Mouse (Mus musculus) myocyte (in vitro differentiated cells): ENCODE results near the gene Gm960. TPM values are rescaled to one million over a fixed set of nuclear protein-coding genes. Genes with fewer than 3 reads are reported as not detected.

Source experiments
- H3K27me3 ChIP-seq: one replicate; pipeline ENCODE4 v1.6.1; 2011; ENCODE audit not compliant: control insufficient read depth, insufficient read depth, insufficient read length
- H3K36me3 ChIP-seq: one replicate; pipeline ENCODE4 v1.6.1; 2011; ENCODE audit not compliant: control insufficient read depth, insufficient read depth
- H3K4me2 ChIP-seq: one replicate; pipeline ENCODE4 v1.6.1; 2011; ENCODE audit warnings: low read depth, control low read depth
- H3K4me3 ChIP-seq: one replicate; pipeline ENCODE4 v1.5.1; 2011; ENCODE audit warnings: mild to moderate bottlenecking, control low read depth, moderate library complexity
- H3K79me2 ChIP-seq: one replicate; pipeline ENCODE4 v1.6.1; 2011; ENCODE audit not compliant: control insufficient read depth, insufficient read depth
- H3ac ChIP-seq: one replicate; pipeline ENCODE4 v1.6.1; 2011; ENCODE audit not compliant: control insufficient read depth, insufficient read length
- CEBPB ChIP-seq: IDR thresholded peaks from 2 replicates; pipeline ENCODE4 v1.6.1; 2011; ENCODE audit warnings: mild to moderate bottlenecking, moderate library complexity; ENCODE audit not compliant: poor library complexity, insufficient read depth, severe bottlenecking
- E2F4 ChIP-seq: IDR thresholded peaks from one replicate; pipeline ENCODE4 v1.6.1; 2011; ENCODE audit warnings: mild to moderate bottlenecking, control low read depth, moderate library complexity; ENCODE audit not compliant: insufficient read depth
- MAX ChIP-seq: IDR thresholded peaks from one replicate; pipeline ENCODE4 v1.6.1; 2011; ENCODE audit warnings: low read depth, mild to moderate bottlenecking, control low read depth
- MYOD1 ChIP-seq, 3 experiments: IDR thresholded peaks; one replicate each; pipeline ENCODE4 v1.6.1; 2011; ENCODE audit warnings: control low read depth in 2 of 3, low read depth in 2 of 3, mild to moderate bottlenecking in 2 of 3, moderate library complexity in 1 of 3; ENCODE audit not compliant: insufficient read length in 2 of 3, control insufficient read depth in 1 of 3
- MYOG ChIP-seq, 3 experiments: IDR thresholded peaks; one replicate each; pipeline ENCODE4 v1.6.1; 2011; ENCODE audit warnings: control low read depth in 2 of 3, low read depth in 2 of 3, mild to moderate bottlenecking in 2 of 3; ENCODE audit not compliant: insufficient read length in 2 of 3, control insufficient read depth in 1 of 3, insufficient read depth in 1 of 3
- POLR2A ChIP-seq: IDR thresholded peaks from one replicate; pipeline ENCODE4 v1.6.1; 2011; ENCODE audit warnings: low read depth, mild to moderate bottlenecking, control low read depth, moderate library complexity; ENCODE audit not compliant: insufficient read length
- POLR2AphosphoS2 ChIP-seq: IDR thresholded peaks from one replicate; pipeline ENCODE4 v1.6.1; 2011; ENCODE audit warnings: low read depth, control low read depth; ENCODE audit not compliant: insufficient read length
- REST ChIP-seq: IDR thresholded peaks from one replicate; pipeline ENCODE4 v1.6.1; 2011; ENCODE audit warnings: mild to moderate bottlenecking, control low read depth, moderate library complexity; ENCODE audit not compliant: insufficient read depth, insufficient read length
- SRF ChIP-seq: IDR thresholded peaks from one replicate; pipeline ENCODE4 v1.6.1; 2011; ENCODE audit warnings: low read depth; ENCODE audit not compliant: control insufficient read depth, insufficient read length
- TCF12 ChIP-seq: IDR thresholded peaks from one replicate; pipeline ENCODE4 v1.6.1; 2011; ENCODE audit warnings: mild to moderate bottlenecking, control low read depth; ENCODE audit not compliant: poor library complexity, insufficient read depth, severe bottlenecking
- TCF3 ChIP-seq: IDR thresholded peaks from one replicate; pipeline ENCODE4 v1.6.1; 2011; ENCODE audit warnings: low read depth, control low read depth; ENCODE audit not compliant: insufficient read length
- USF1 ChIP-seq: IDR thresholded peaks from one replicate; pipeline ENCODE4 v1.6.1; 2011; ENCODE audit warnings: low read depth, mild to moderate bottlenecking, control low read depth, moderate library complexity
- polyA plus RNA-seq: library from polyadenylated mRNA; unstranded; fragments of >200 nt; fragmentation: generic; extraction: Trizol; gene quantifications from one replicate; pipeline ENCODE4 v1.2.1, GENCODE M21; 2012; ENCODE audit warnings: missing spikeins

The Gm960 gene
- polyA plus RNA-seq, 1 experiment, result 0.90 TPM

- H3K27me3 ChIP-seq, result no peaks in the 10 kb centered on the region
- H3K36me3 ChIP-seq, result no peaks in the 10 kb centered on the region
- H3K4me2 ChIP-seq, result no peak overlapping the region
- no peak overlapping the region for H3ac ChIP-seq
- H3K79me2 ChIP-seq, result peaks cover 11% of the 10 kb centered on the region
- H3K4me3 ChIP-seq, result no peak overlapping the region
- no peak for TF ChIP-seq TCF3
- TF ChIP-seq E2F4, result no peak
- TF ChIP-seq TCF12, result no peak
- TF ChIP-seq MYOG (IDR thresholded peaks at IDR 0.05; ENCODE audit: control insufficient read depth in 1 of 3, insufficient read depth in 1 of 3, insufficient read length in 2 of 3, low read depth in 2 of 3), result no peak
- no peak for TF ChIP-seq MYOD1 (IDR thresholded peaks at IDR 0.05; ENCODE audit: control insufficient read depth in 1 of 3, insufficient read length in 2 of 3, low read depth in 2 of 3)
- no peak for TF ChIP-seq CEBPB
- TF ChIP-seq SRF, result no peak
- TF ChIP-seq POLR2A, result no peak
- no peak for TF ChIP-seq USF1
- TF ChIP-seq POLR2AphosphoS2, result no peak
- TF ChIP-seq REST, result no peak
- TF ChIP-seq MAX, result no peak
Observed at GRCm38 (mm10) chr19:4620721-4621120, 77.7 kb downstream of the Gm960 start.

- Histone ChIP-seq H3K4me2 (no peak overlapping the region), H3ac (no peak overlapping the region), H3K27me3 (no peaks in the 10 kb centered on the region), H3K4me3 (no peak overlapping the region), H3K36me3 (no peaks in the 10 kb centered on the region), H3K79me2 (peaks cover 4% of the 10 kb centered on the region)
- no peak for TF ChIP-seq POLR2AphosphoS2
- TF ChIP-seq MYOG (IDR thresholded peaks at IDR 0.05; ENCODE audit: control insufficient read depth in 1 of 3, insufficient read depth in 1 of 3, insufficient read length in 2 of 3, low read depth in 2 of 3), result no peak
- TF ChIP-seq TCF3, result no peak
- TF ChIP-seq E2F4, result no peak
- TF ChIP-seq CEBPB, result no peak
- TF ChIP-seq USF1, result no peak
- no peak for TF ChIP-seq POLR2A
- TF ChIP-seq MAX, result no peak
- TF ChIP-seq MYOD1 (IDR thresholded peaks at IDR 0.05; ENCODE audit: control insufficient read depth in 1 of 3, insufficient read length in 2 of 3, low read depth in 2 of 3), result no peak
- no peak for TF ChIP-seq SRF
- TF ChIP-seq TCF12, result no peak
- TF ChIP-seq REST, result no peak
Observed at GRCm38 (mm10) chr19:4619461-4619860, 79.0 kb downstream of the Gm960 start.

- H3K36me3 ChIP-seq, result no peaks in the 10 kb centered on the region
- H3K4me2 ChIP-seq, result no peak overlapping the region
- no peak for TF ChIP-seq MAX
- no peak for TF ChIP-seq MYOD1 (IDR thresholded peaks at IDR 0.05; ENCODE audit: control insufficient read depth in 1 of 3, insufficient read length in 2 of 3, low read depth in 2 of 3)
- TF ChIP-seq POLR2A, result no peak
- TF ChIP-seq CEBPB, result no peak
- no peak for TF ChIP-seq TCF3
- no peak for TF ChIP-seq POLR2AphosphoS2
- TF ChIP-seq USF1, result no peak
- TF ChIP-seq TCF12, result no peak
- TF ChIP-seq SRF, result no peak
- no peak for TF ChIP-seq REST
- TF ChIP-seq E2F4, result no peak
- no peak for TF ChIP-seq MYOG (IDR thresholded peaks at IDR 0.05; ENCODE audit: control insufficient read depth in 1 of 3, insufficient read depth in 1 of 3, insufficient read length in 2 of 3, low read depth in 2 of 3)
- no peak overlapping the region for H3K4me3 ChIP-seq
- H3K27me3 ChIP-seq, result no peaks in the 10 kb centered on the region
- H3K79me2 ChIP-seq, result no peaks in the 10 kb centered on the region
- no peak overlapping the region for H3ac ChIP-seq
Observed at GRCm38 (mm10) chr19:4618183-4618582, 80.3 kb downstream of the Gm960 start.

- Histone ChIP-seq H3K27me3 (no peaks in the 10 kb centered on the region), H3ac (no peak overlapping the region), H3K4me2 (peak overlapping the region; percentile 93), H3K79me2 (no peaks in the 10 kb centered on the region), H3K4me3 (peak overlapping the region; percentile 40), H3K36me3 (no peaks in the 10 kb centered on the region)
- TF ChIP-seq CEBPB, result no peak
- TF ChIP-seq TCF12, result no peak
- TF ChIP-seq MYOG (IDR thresholded peaks at IDR 0.05; ENCODE audit: control insufficient read depth in 1 of 3, insufficient read depth in 1 of 3, insufficient read length in 2 of 3, low read depth in 2 of 3), result no peak
- TF ChIP-seq TCF3, result no peak
- TF ChIP-seq E2F4, result no peak
- no peak for TF ChIP-seq SRF
- TF ChIP-seq USF1, result no peak
- TF ChIP-seq MYOD1 (IDR thresholded peaks at IDR 0.05; ENCODE audit: control insufficient read depth in 1 of 3, insufficient read length in 2 of 3, low read depth in 2 of 3), result no peak
- no peak for TF ChIP-seq POLR2AphosphoS2
- no peak for TF ChIP-seq REST
- no peak for TF ChIP-seq MAX
- TF ChIP-seq POLR2A, result no peak
Observed at GRCm38 (mm10) chr19:4616546-4616945, 81.9 kb downstream of the Gm960 start.
